In the genomic region with DNA sequence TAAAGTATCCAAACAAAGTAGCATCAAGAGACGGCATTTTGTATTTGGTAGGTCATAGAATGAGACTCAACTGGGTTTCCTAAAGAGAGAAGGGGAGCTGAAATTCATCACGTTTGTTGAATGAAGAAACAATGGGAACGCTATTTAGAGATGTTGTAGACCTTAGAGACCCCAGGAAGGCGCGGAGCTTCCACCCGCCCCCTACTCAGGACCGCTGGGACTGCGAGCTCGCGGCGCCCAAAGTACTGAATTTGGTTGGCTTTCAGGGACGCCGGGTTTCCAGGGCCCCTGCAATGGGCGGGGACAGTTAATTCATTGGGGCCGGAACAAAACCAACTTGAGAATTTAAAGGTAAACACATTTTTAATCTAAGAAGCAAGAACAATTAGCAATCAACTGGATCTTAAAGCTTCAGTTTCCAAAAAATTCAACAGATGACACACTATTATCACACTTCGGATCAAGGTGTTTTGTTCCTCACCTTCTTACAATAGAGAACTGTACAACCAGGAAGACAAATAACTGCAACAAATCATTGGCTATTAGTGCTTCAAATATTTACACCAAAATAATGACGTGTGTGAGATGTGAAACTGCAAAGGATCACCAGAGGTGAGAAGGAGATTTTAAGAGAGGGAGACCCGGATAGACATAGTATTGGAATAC, we compare ENCODE assay signal across 7 mouse cellular contexts. TPM values are rescaled to one million over a fixed set of nuclear protein-coding genes. Genes with fewer than 3 reads are reported as not detected.
DNase-seq lines count a peak whose midpoint lies in the region; ATAC-seq and TF ChIP-seq lines count a peak whose summit lies in the region.

Gene Vps45, minus strand, starts transcription at position 236 of the 666 bp plus-strand sequence.

- H3K9me3 ChIP-seq in hindbrain, embryonic 16.5 days (ENCODE audit: control insufficient read depth, low read length), result no peaks in the 10 kb centered on the region
- H3K9me3 ChIP-seq in megakaryocyte, embryonic 14.5 days, result no peaks in the 10 kb centered on the region

- 2% methylated on average over 18 of the region's 18 CpGs for WGBS in hindbrain, embryonic 16.5 days

- TF ChIP-seq CTCF in gastrocnemius, adult 2 months (IDR thresholded peaks at IDR 0.05), result no peak

- H3K4me3 ChIP-seq in gastrocnemius, adult 2 months, result peak within 1 kb of the TSS; percentile 87
- H3K4me3 ChIP-seq in hindbrain, embryonic 16.5 days (ENCODE audit: low read length), result peak within 1 kb of the TSS; percentile 54
- H3K4me3 ChIP-seq in megakaryocyte, embryonic 14.5 days (replicated peaks), result peak within 1 kb of the TSS; percentile 97

- H3K9ac ChIP-seq in hindbrain, embryonic 16.5 days (ENCODE audit: low read depth, low read length), result peak within 1 kb of the TSS; percentile 74

- no peaks in the 10 kb centered on the region for H3K27me3 ChIP-seq in hindbrain, embryonic 16.5 days (replicated peaks; ENCODE audit: control insufficient read depth, insufficient read depth, low read length)
- no peaks in the 10 kb centered on the region for H3K27me3 ChIP-seq in megakaryocyte, embryonic 14.5 days (replicated peaks)

- intact Hi-C loops in gastrocnemius, adult 2 months (cut with DNase I), result no loop called here

- ATAC-seq in hindbrain, embryonic 16.5 days, result peak; percentile 79

- peak within 1 kb of the TSS; percentile 87 for H3K4me2 ChIP-seq in hindbrain, embryonic 16.5 days (ENCODE audit: low read length)

- no peaks in the 10 kb centered on the region for H3K36me3 ChIP-seq in hindbrain, embryonic 16.5 days (ENCODE audit: control insufficient read depth, insufficient read depth, low read length)
- H3K36me3 ChIP-seq in megakaryocyte, embryonic 14.5 days (replicated peaks; ENCODE audit: low read length), result peaks cover 28% of the 10 kb centered on the region

- peaks cover 9% of the 10 kb centered on the region for H3K4me1 ChIP-seq in hindbrain, embryonic 16.5 days (ENCODE audit: control insufficient read depth, insufficient read depth, low read depth, low read length)
- H3K4me1 ChIP-seq in megakaryocyte, embryonic 14.5 days, result peaks cover 45% of the 10 kb centered on the region

- DNase-seq in adrenal gland, adult (ENCODE audit: inconsistent age in 2 of 2, low spot score in 1 of 2), result peak; percentile 81 to 93
- DNase-seq in cerebellum, postnatal 4 days (ENCODE audit: low spot score in 2 of 2), result peak; percentile 31 to 55
- peak; percentile 68 for DNase-seq in gastrocnemius, adult 2 months
- peak; percentile 59 to 63 for DNase-seq in left cerebral cortex, adult 8-10 months (ENCODE audit: low spot score in 2 of 2)
- DNase-seq in right cerebral cortex, postnatal 25 days, result peak; percentile 82

- H3K27ac ChIP-seq in gastrocnemius, adult 2 months, result peak within 1 kb of the TSS; percentile 84
- peak within 1 kb of the TSS; percentile 86 for H3K27ac ChIP-seq in hindbrain, embryonic 16.5 days (ENCODE audit: low read depth, low read length)

RNA-seq across cellular contexts. Expression of gene Vps45, which starts in this region (rescaled TPM):
- 10 to 100 TPM; 15.0 to 22.7 TPM for total RNA-seq in gastrocnemius, adult 2 months (2021)
- polyA plus RNA-seq in hindbrain, embryonic 16.5 days (2015; fragmentation: Nextera tagmentation; extraction: Ambion mirVana), result 58.7 and 60.8 TPM in 2 replicates
- 10 to 100 TPM; 44.9 to 55.2 (median 50.3) TPM for total RNA-seq in left cerebral cortex, adult 8-10 months (2022)
- polyA plus RNA-seq in megakaryocyte, embryonic 14.5 days (2012; ENCODE audit: insufficient read depth, low replicate concordance), result 19.1 and 19.4 TPM in 2 replicates

Comparison
In these comparisons a context has a peak if more than half of its experiments do, and no peak if none do; other contexts are left out.
1. Peak in every context shown above with its lines: DNase-seq, ATAC-seq, H3K4me3 ChIP-seq and H3K27ac ChIP-seq.